Mouse (Mus musculus): ENCODE results near the gene Tesmin. TPM values are rescaled to one million over a fixed set of nuclear protein-coding genes. Genes with fewer than 3 reads are reported as not detected.

The Tesmin gene
- polyA plus RNA-seq, 1 experiment from 2014 or later: 0.17 TPM

DNA sequence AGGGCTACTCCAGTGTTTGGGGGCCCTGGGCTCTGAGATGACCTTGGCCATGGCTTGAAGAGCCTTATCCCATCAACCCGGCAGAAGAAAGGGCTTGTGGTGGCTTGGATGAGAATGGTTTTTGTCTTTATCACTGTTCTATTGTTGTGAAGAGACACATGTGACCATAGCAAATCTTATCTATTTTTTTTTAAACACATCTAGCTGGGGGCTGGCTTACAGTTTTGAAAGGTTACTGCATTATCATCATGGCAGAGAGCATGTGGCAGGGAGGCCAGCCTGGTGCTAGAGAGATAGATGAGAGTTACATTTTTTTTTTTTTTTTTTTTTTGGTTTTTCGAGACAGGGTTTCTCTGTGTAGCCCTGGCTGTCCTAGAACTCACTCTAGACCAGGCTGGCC lies 43.3 kb downstream of the Tesmin start:
- Histone ChIP-seq H3K36me3 (replicated peaks) (no peaks in the 10 kb centered on the region), H3K4me3 (no peak overlapping the region), H3K4me1 (peaks cover 30% of the 10 kb centered on the region), H3K27ac (no peak overlapping the region), H3K27me3 (ENCODE audit: poor library complexity, severe bottlenecking) (no peaks in the 10 kb centered on the region), H3K9me3 (no peaks in the 10 kb centered on the region)
- no peak for DNase-seq (ENCODE audit: extremely low spot score, low spot score)
- WGBS: 97% methylated on average over 1 of the region's 2 CpGs

DNA sequence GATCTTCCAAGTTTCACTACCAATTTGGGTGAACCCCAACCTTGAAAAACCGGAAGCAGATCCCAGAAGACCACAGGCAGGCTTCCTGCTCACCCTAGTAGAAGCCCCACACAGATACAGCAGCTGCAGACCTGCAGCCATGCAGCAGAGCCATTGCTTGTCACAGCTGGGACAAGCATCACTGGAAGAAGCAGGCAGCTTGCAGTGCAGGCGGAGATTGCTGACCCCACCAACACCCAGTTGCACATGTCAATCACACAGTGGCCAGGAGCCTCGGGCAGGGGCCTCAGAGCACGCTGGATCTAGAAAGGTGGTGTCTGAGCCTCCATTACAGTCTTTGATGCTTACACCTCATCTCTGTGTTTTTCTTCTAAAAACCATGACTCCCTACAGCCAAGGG lies 45.5 kb downstream of the Tesmin start:
- Histone ChIP-seq H3K9me3 (no peaks in the 10 kb centered on the region), H3K4me3 (no peak overlapping the region), H3K27me3 (ENCODE audit: poor library complexity, severe bottlenecking) (peaks cover 10% of the 10 kb centered on the region), H3K36me3 (replicated peaks) (no peaks in the 10 kb centered on the region), H3K4me1 (peaks cover 29% of the 10 kb centered on the region), H3K27ac (peak overlapping the region; percentile 53; the same call in 1 of the 2 replicates)
- no peak for DNase-seq (ENCODE audit: extremely low spot score, low spot score)
- WGBS: 52% methylated on average over 4 of the region's 4 CpGs

DNA sequence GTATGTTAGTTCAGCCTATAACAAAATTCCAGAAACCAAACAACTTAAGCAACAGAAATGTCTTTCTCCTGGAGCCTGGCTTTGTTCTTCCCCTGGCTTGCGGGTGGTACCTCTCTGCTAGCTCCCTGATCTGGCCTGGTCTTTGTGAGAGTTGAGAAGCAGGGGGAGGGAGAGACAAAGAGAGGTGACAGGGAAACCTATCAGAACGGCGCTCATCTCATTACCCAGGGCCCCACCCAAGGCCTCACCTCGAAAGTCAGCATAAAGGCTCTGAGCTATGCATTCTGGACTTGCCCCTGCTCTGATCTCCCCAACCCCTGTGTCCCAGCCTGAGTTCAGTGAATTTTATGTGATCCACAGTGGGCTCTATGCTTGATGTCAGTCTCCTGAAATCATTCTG lies 46.0 kb downstream of the Tesmin start:
- H3K4me1 ChIP-seq: peaks cover 24% of the 10 kb centered on the region
- H3K27me3 ChIP-seq (ENCODE audit: poor library complexity, severe bottlenecking): peaks cover 15% of the 10 kb centered on the region
- peak overlapping the region; percentile 53; the same call in 1 of the 2 replicates for H3K27ac ChIP-seq
- no peaks in the 10 kb centered on the region for H3K36me3 ChIP-seq (replicated peaks)
- 39% methylated on average over 4 of the region's 4 CpGs for WGBS
- DNase-seq (ENCODE audit: extremely low spot score, low spot score): no peak
- no peak overlapping the region for H3K4me3 ChIP-seq
- no peaks in the 10 kb centered on the region for H3K9me3 ChIP-seq

DNA sequence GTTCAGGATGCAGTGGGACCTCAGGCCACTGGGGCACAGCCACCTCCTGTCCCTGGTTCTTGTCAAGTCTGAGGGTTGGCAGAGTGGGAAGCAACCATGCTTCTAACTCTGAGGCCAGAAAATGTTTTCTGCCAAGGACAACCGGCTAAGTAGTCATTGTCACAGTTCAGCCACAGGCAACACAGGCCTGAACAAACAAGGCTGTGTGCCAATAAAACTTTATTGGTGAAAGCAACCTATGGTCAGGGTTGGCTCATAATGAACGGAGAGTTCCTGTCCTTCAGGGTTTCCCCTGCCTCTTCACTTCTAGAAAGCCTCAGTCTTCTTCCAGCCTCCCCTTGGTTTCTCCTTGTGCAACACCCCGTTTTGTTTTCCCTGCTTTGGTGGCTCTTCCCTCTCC lies 47.2 kb downstream of the Tesmin start:
- Histone ChIP-seq H3K4me1 (peaks cover 33% of the 10 kb centered on the region), H3K9me3 (no peaks in the 10 kb centered on the region), H3K36me3 (replicated peaks) (no peaks in the 10 kb centered on the region), H3K4me3 (no peak overlapping the region), H3K27me3 (ENCODE audit: poor library complexity, severe bottlenecking) (peaks cover 22% of the 10 kb centered on the region), H3K27ac (no peak overlapping the region)
- DNase-seq (ENCODE audit: extremely low spot score, low spot score): no peak
- WGBS: 84% methylated on average over 3 of the region's 3 CpGs

DNA sequence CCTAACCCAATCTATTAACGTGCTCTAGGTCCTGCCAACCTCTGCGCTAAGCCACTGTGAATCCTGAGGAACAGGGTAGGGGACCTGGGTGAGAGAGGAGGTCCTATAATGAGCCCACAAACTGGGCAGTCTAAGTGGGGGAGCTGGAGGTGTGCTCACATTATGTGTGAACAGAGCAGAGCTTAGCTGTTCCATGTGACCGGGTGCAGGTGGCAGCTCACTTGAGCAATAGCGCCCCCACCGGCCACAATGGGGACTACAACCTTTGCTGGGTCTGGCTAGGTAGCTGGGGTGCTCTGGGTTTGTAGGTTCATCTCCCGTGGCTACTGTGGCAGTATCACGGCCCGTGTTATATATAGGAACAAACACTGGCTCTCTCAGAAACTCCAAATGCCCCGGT lies 48.2 kb downstream of the Tesmin start:
- Histone ChIP-seq H3K27ac (no peak overlapping the region), H3K27me3 (ENCODE audit: poor library complexity, severe bottlenecking) (peaks cover 22% of the 10 kb centered on the region), H3K36me3 (replicated peaks) (no peaks in the 10 kb centered on the region), H3K9me3 (no peaks in the 10 kb centered on the region), H3K4me3 (no peak overlapping the region), H3K4me1 (peaks cover 39% of the 10 kb centered on the region)
- DNase-seq (ENCODE audit: extremely low spot score, low spot score): no peak
- 56% methylated on average over 9 of the region's 9 CpGs for WGBS

DNA sequence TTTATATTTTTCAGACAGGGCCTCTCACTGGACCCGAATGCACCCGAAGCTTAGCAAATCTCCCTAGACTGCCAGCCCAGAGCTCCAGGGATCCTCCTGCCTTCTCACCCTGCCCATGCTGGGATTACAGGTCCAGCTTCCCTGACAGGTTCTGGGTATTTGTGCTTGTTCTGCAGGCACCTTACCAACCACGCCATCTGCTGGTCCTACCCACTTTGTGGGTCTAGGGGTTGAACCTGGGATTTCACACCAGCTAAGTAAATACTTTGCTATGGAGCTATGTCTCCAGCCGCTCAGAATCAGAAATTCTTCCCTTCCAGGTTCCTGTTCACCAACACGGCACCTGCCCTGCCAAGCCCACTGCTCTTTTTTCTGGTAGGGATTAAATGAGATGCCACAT lies 49.3 kb downstream of the Tesmin start:
- Histone ChIP-seq H3K4me3 (no peak overlapping the region), H3K9me3 (no peaks in the 10 kb centered on the region), H3K4me1 (peaks cover 36% of the 10 kb centered on the region), H3K27ac (no peak overlapping the region), H3K36me3 (replicated peaks) (no peaks in the 10 kb centered on the region), H3K27me3 (ENCODE audit: poor library complexity, severe bottlenecking) (peaks cover 32% of the 10 kb centered on the region)
- 81% methylated on average over 5 of the region's 5 CpGs for WGBS
- no peak for DNase-seq (ENCODE audit: extremely low spot score, low spot score)

DNA sequence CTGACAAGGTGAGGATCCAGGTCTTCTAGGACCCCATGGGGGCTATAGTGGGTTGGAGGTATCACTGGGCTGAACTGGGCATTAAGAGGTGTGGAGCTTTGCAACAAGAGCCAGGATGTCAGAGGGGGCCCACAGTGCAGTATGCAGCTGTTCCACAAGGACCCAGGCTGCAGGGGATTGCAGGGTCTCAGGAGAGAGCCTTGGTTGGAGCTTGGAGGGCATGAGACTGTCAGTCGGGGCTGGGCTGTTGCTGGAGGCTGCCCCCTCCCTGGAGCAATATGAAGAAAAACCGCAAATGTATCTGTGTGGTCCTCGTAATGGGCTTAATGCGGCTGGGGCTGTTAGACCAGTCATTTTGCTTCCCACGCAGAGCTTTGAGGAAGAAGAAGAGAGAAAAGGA lies 52.0 kb downstream of the Tesmin start:
- H3K4me1 ChIP-seq: peaks cover 14% of the 10 kb centered on the region
- peak overlapping the region; percentile 14; the same call in 1 of the 2 replicates for H3K4me3 ChIP-seq
- H3K9me3 ChIP-seq: no peaks in the 10 kb centered on the region
- no peaks in the 10 kb centered on the region for H3K36me3 ChIP-seq (replicated peaks)
- H3K27me3 ChIP-seq (ENCODE audit: poor library complexity, severe bottlenecking): peaks cover 37% of the 10 kb centered on the region
- H3K27ac ChIP-seq: 0 out of 2 replicates have a peak overlapping the region, but pooled peaks have one; percentile 20
- no peak for DNase-seq (ENCODE audit: extremely low spot score, low spot score)
- WGBS: 43% methylated on average over 5 of the region's 5 CpGs

DNA sequence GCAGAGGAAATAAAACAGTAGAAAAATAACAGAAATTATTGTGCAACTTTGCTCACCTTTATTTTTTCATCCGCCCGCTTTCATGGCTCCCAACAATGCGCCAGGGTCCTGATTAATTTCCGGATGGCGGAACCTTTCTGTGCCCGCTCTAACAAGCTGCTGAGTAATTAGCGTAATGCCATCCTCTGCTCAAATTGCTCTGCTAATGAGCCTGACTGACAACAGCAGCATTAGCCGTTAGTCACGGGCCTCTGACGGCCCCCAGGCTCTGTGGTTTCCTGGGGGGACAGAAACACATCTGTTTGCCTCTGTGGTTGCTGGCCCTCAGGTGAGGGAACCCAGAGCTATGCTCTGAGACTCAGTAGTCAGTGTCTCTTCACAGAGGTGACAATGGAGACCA lies 52.4 kb downstream of the Tesmin start:
- Histone ChIP-seq H3K36me3 (replicated peaks) (no peaks in the 10 kb centered on the region), H3K9me3 (no peaks in the 10 kb centered on the region), H3K27ac (no peak overlapping the region), H3K27me3 (ENCODE audit: poor library complexity, severe bottlenecking) (peaks cover 37% of the 10 kb centered on the region), H3K4me1 (peaks cover 14% of the 10 kb centered on the region), H3K4me3 (peak overlapping the region; percentile 14; the same call in 1 of the 2 replicates)
- DNase-seq (ENCODE audit: extremely low spot score, low spot score): peak; percentile 30
- WGBS: 40% methylated on average over 10 of the region's 10 CpGs

DNA sequence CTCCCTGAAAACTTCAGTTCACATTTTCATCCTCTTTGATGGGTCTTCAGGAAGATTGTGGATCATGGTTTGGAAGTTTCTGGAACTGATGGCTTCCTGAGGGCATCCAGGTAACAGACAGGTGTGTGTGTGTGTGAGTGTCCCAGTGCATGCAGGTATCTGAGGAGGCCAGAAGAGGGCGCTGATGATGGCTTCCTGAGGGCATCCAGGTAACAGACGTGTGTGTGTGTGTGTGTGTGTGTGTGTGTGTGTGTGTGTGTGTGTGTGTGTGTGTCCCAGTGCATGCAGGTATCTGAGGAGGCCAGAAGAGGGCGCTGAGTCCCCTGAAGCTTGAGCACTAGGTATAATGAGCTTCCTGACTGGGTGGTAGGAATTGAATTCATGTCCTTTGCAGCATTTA lies 58.7 kb downstream of the Tesmin start:
- DNase-seq (ENCODE audit: extremely low spot score, low spot score): no peak
- Histone ChIP-seq H3K27ac (no peak overlapping the region), H3K36me3 (replicated peaks) (no peaks in the 10 kb centered on the region), H3K4me1 (no peaks in the 10 kb centered on the region), H3K4me3 (no peak overlapping the region), H3K27me3 (ENCODE audit: poor library complexity, severe bottlenecking) (peaks cover 11% of the 10 kb centered on the region; the same call in 1 of the 2 replicates), H3K9me3 (peaks cover 4% of the 10 kb centered on the region; the same call in 1 of the 2 replicates)
- 65% methylated on average over 3 of the region's 3 CpGs for WGBS

DNA sequence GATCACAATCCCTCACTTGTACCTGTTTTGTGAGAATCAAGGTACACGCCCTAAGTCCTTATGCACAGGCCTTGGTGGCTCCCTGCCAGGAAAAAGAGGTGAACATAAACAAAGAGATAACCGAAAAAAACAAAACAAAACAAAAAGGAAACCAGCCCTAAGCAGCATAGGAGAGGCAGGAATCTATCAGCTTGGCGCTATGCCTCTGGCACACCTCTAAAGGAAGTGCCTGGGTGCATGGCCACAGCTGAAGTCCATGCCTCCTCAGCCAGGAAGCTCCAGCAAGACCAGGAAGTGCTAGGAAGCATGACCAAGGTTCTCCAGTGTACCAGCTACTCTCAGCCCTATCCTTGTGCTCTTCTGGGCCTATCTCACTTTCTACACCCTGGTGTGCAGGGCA lies 60.6 kb downstream of the Tesmin start:
- H3K36me3 ChIP-seq (replicated peaks): peaks cover 16% of the 10 kb centered on the region
- no peak overlapping the region for H3K27ac ChIP-seq
- H3K4me3 ChIP-seq: no peak overlapping the region
- peaks cover 4% of the 10 kb centered on the region; the same call in 1 of the 2 replicates for H3K9me3 ChIP-seq
- no peaks in the 10 kb centered on the region for H3K27me3 ChIP-seq (ENCODE audit: poor library complexity, severe bottlenecking)
- no peak for DNase-seq (ENCODE audit: extremely low spot score, low spot score)
- no peaks in the 10 kb centered on the region for H3K4me1 ChIP-seq
- WGBS: 85% methylated on average over 3 of the region's 3 CpGs

DNA sequence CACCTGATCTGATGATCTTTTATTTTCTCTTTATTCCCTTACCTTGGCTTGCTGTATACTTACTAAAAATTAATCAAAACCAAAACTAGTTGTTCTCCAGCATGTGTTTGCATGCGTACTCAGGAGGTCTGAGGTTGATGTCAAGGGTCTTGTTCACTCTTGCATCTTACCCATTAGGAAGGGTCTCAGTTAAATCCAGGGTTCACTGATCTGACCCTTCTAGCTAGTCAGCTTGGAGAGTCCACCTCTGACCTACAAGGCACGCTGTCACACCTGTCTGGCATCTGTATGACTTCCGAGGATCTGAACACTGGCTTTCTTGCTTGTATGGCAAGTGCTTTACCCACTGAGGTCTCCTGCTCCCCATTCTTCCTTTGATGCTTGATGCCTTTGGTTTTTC lies 62.1 kb downstream of the Tesmin start:
- DNase-seq (ENCODE audit: extremely low spot score, low spot score): no peak
- 89% methylated on average over 3 of the region's 3 CpGs for WGBS
- Histone ChIP-seq H3K4me3 (no peak overlapping the region), H3K27me3 (ENCODE audit: poor library complexity, severe bottlenecking) (no peaks in the 10 kb centered on the region), H3K9me3 (peaks cover 4% of the 10 kb centered on the region; the same call in 1 of the 2 replicates), H3K4me1 (no peaks in the 10 kb centered on the region), H3K27ac (no peak overlapping the region), H3K36me3 (replicated peaks) (peaks cover 30% of the 10 kb centered on the region)

DNA sequence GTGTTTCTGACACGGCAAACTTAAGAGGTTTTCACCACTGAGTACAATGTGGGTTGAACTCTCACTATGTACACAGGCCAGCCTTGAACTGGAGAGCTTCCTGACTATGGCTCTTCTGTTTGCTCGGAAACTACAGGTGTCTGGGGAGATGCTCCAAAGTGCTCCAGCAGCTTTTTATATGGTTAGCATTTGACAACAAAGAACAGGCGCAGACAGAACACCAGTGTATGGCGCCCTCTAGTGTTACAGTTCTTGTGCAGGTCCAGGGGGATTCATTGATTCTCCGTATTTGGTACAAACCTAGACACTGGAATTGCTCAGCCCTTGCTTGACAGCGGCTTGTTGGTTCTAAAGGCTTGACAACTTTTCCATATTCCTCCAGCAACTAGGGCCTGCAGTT lies 62.5 kb downstream of the Tesmin start:
- peaks cover 4% of the 10 kb centered on the region; the same call in 1 of the 2 replicates for H3K9me3 ChIP-seq
- no peak overlapping the region for H3K4me3 ChIP-seq
- H3K36me3 ChIP-seq (replicated peaks): peaks cover 35% of the 10 kb centered on the region
- H3K27me3 ChIP-seq (ENCODE audit: poor library complexity, severe bottlenecking): no peaks in the 10 kb centered on the region
- WGBS: 33% methylated on average over 6 of the region's 6 CpGs
- no peaks in the 10 kb centered on the region for H3K4me1 ChIP-seq
- no peak overlapping the region for H3K27ac ChIP-seq
- peak; percentile 68 for DNase-seq (ENCODE audit: extremely low spot score, low spot score)

DNA sequence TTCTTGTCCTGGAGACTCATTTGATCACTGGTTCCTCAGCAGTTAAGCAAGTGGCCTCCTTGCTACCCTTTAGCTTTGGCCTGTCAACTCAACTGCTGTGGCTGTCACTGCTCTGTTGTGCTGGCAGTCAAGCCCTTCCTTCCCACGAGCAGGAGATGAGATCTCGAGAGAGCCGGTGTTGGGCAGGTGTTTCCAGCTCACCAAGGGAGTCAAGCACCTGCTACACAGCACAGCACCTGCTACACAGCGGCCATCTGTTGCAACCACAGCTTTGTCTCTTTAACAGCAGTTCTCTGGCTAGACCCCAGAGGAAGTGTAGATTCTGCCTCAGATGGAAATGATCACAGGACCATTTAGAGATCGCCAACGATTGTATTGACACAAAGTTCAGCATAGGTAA lies 63.0 kb downstream of the Tesmin start:
- no peaks in the 10 kb centered on the region for H3K27me3 ChIP-seq (ENCODE audit: poor library complexity, severe bottlenecking)
- H3K9me3 ChIP-seq: peaks cover 4% of the 10 kb centered on the region; the same call in 1 of the 2 replicates
- no peaks in the 10 kb centered on the region for H3K4me1 ChIP-seq
- no peak for DNase-seq (ENCODE audit: extremely low spot score, low spot score)
- no peak overlapping the region for H3K27ac ChIP-seq
- H3K36me3 ChIP-seq (replicated peaks): peaks cover 40% of the 10 kb centered on the region
- H3K4me3 ChIP-seq: no peak overlapping the region
- WGBS: 71% methylated on average over 6 of the region's 6 CpGs
